Mouse (Mus musculus) hindbrain, embryonic 11.5 days (tissue): ENCODE measurements around the gene Akr1b3. TPM values are rescaled to one million over a fixed set of nuclear protein-coding genes. Genes with fewer than 3 reads are reported as not detected.

Experiments
- ATAC-seq: fragments of 200-750 bp; cut with Nextera tagmentation; 2 replicates; pipeline ENCODE4 v1.8.0; 2017; ENCODE audit warnings: mild to moderate bottlenecking, moderate TSS enrichment, moderate library complexity; ENCODE audit not compliant: low FRiP score
- DNase-seq: peaks from one replicate; pipeline ENCODE4 v3.0.0-alpha.2; 2015; ENCODE audit warnings: low spot score
- H3K27ac ChIP-seq: fragments of 300-500 bp; sonication (generic); 2 replicates; pipeline ENCODE4 v1.5.1; 2014; ENCODE audit warnings: mild to moderate bottlenecking, low read depth, low read length
- H3K27me3 ChIP-seq: fragments of 300-500 bp; sonication (generic); 2 replicates; pipeline ENCODE4 v1.6.1; 2014; ENCODE audit warnings: mild to moderate bottlenecking, low read length, moderate library complexity, mixed read lengths; ENCODE audit not compliant: control insufficient read depth, insufficient read depth
- H3K36me3 ChIP-seq: fragments of 300-500 bp; sonication (generic); 2 replicates; pipeline ENCODE4 v1.6.1; 2014; ENCODE audit warnings: mild to moderate bottlenecking, low read length, moderate library complexity, mixed read lengths; ENCODE audit not compliant: control insufficient read depth, insufficient read depth
- H3K4me1 ChIP-seq: fragments of 300-500 bp; sonication (generic); replicated peaks from 2 replicates; pipeline ENCODE4 v1.6.1; 2014; ENCODE audit warnings: low read length, mixed read lengths; ENCODE audit not compliant: control insufficient read depth, insufficient read depth
- H3K4me2 ChIP-seq: fragments of 300-500 bp; sonication (generic); replicated peaks from 2 replicates; pipeline ENCODE4 v1.6.1; 2014; ENCODE audit warnings: mild to moderate bottlenecking, low read depth, low read length
- H3K4me3 ChIP-seq: fragments of 300-500 bp; sonication (generic); 2 replicates; pipeline ENCODE4 v1.5.1; 2014; ENCODE audit warnings: low read depth, low read length
- H3K9ac ChIP-seq: fragments of 300-500 bp; sonication (generic); 2 replicates; pipeline ENCODE4 v1.6.1; 2014; ENCODE audit warnings: low read depth, low read length
- H3K9me3 ChIP-seq: fragments of 300-500 bp; sonication (generic); 2 replicates; pipeline ENCODE4 v1.6.1; 2016; ENCODE audit warnings: low read length; ENCODE audit not compliant: control insufficient read depth
- WGBS: fragments of 180-500 bp; shearing (Covaris S2); extraction: QIAGEN DNeasy Blood & Tissue Kit; methylation state at CpG from one replicate; pipeline ENCODE4 v1.1.7; 2014; 5-methylcytosine and 5-hydroxymethylcytosine counted together
- polyA plus RNA-seq: library from polyadenylated mRNA; unstranded; fragments of >200 nt; fragmentation: Nextera tagmentation; extraction: Ambion mirVana; gene quantifications from 2 replicates; pipeline ENCODE4 v1.2.1, GENCODE M21; 2014

The Akr1b3 gene
- polyA plus RNA-seq, 1 experiment from 2014 or later, result 217 TPM

- Histone ChIP-seq H3K36me3 (no peaks in the 10 kb centered on the region), H3K27ac (no peak overlapping the region), H3K4me2 (no peak overlapping the region), H3K9me3 (no peaks in the 10 kb centered on the region), H3K4me3 (no peak overlapping the region), H3K27me3 (no peaks in the 10 kb centered on the region), H3K4me1 (no peaks in the 10 kb centered on the region), H3K9ac (no peak overlapping the region)
- no peak for ATAC-seq
- DNase-seq, result no peak
- WGBS, result 65% methylated on average over 6 of the region's 6 CpGs
Measured at GRCm38 (mm10) chr6:34270717-34271116, 46.6 kb downstream of the Akr1b3 start.

- no peaks in the 10 kb centered on the region for H3K27me3 ChIP-seq
- no peak overlapping the region for H3K27ac ChIP-seq
- H3K4me1 ChIP-seq, result no peaks in the 10 kb centered on the region
- ATAC-seq, result peak; percentile 45; the same call in 1 of the 2 replicates
- DNase-seq, result no peak
- H3K4me2 ChIP-seq, result no peak overlapping the region
- H3K9ac ChIP-seq, result no peak overlapping the region
- no peak overlapping the region for H3K4me3 ChIP-seq
- H3K9me3 ChIP-seq, result no peaks in the 10 kb centered on the region
- WGBS, result 73% methylated on average over 5 of the region's 5 CpGs
- no peaks in the 10 kb centered on the region for H3K36me3 ChIP-seq
Measured at GRCm38 (mm10) chr6:34258546-34258945, 58.7 kb downstream of the Akr1b3 start.

Other genes starting within 250 kb of the Akr1b3 start
- gene Slc35b4, start 140.4 kb downstream of the Akr1b3 start, polyA plus RNA-seq, result 46.7 and 48.3 TPM in 2 replicates
- gene Akr1b8, start 36.6 kb upstream of the Akr1b3 start, polyA plus RNA-seq, result 31.8 and 33.0 TPM in 2 replicates
- gene Akr1b10, start 66.7 kb upstream of the Akr1b3 start, polyA plus RNA-seq, result 14.8 and 18.5 TPM in 2 replicates
- not detected in 2 replicates for gene Akr1b7, start 94.9 kb upstream of the Akr1b3 start, polyA plus RNA-seq
- 60.6 and 70.0 TPM in 2 replicates for gene Bpgm, start 158.7 kb upstream of the Akr1b3 start, polyA plus RNA-seq